Mouse (Mus musculus): ENCODE measurements around the gene Nup107.
"Not testable (repeated sequence)": the region's sequence is repeated elsewhere in the genome, so short reads cannot be mapped to it uniquely, and the experiment has no call there.

Gene Nup107

GRCm38 (mm10) chr10:117762281-117762830 lies 30.1 kb downstream of the Nup107 start:
- no peak for DNase-seq

DNA sequence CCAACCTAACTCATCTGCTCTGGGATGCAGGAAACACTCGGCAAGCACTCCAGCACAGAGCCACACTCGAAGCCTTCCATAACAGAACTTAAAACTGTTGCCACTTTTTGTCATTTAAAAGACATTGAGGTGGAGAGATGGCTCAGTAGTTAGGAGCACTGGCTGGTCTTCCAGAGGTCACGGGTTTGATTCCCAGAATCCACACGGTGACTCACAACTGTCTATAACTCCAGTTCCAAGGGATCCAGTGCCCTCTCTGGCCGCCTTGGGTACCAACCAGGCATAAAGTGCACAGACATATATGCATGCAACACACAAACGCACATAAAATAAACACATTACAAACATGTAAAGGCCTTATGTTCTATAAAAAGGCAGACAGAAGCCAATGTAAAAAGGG lies 31.0 kb downstream of the Nup107 start:
- no peak for DNase-seq

DNA sequence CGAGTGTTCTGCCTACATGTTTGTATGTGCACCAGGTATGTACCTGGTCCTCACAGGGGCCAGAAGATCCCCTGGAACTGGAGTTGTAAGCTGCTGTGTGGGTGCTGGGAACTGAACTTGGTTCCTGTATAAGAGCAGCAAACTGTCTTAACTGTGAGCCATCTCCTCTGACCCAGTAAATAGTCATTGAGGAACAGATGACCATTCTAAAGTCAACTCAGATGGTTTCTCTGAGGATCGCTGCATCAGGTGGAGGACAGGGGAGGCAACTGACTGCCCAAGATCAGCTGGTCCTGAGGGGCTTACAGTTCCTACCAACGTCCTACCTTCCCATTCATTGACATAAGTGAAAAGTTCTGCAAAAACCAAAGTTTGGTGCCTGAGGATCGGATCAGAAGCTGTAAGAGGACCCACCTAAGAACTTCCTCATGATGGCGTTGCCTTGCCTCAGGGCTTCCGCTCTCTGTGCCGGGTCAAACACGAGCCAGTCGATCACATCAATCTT lies 31.6 kb downstream of the Nup107 start:
- no peak for DNase-seq

DNA sequence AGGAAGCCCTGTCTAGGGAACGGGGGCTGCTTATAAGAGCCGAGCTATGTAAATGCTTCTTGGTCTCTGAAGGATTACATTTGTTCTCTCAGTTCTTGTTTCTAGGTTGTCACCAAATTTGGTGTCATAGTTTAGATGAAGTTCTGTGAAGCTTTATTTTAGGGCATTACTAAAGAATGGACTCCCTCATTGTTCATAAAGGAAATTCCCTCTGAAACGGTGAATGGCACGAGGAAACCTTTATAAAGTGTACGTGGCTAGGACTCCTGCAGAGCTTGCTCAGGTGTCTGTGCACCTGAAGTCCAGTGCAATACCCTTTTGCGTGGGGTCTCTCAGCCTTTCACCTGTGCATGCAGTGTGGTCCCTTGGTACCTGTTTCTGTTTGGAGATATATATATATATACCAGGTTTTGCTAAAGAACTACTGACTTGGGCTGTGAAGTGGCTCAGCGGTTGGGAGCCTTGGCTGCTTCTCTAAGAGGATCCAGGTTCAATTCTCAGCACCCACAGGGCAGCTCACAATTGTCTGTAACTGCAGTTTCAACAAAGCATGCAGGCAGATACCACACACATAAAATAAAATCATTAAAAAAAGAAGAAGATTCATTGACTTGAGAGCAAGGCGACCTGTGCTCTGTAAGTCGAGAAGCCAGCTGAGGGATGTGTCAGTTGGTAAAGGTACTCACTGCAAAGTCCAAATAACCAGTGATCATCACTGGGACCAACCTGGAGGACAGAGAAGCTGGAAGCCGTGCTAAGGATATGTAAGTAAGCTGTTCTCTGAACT lies 32.5 kb downstream of the Nup107 start:
- no peak for DNase-seq

DNA sequence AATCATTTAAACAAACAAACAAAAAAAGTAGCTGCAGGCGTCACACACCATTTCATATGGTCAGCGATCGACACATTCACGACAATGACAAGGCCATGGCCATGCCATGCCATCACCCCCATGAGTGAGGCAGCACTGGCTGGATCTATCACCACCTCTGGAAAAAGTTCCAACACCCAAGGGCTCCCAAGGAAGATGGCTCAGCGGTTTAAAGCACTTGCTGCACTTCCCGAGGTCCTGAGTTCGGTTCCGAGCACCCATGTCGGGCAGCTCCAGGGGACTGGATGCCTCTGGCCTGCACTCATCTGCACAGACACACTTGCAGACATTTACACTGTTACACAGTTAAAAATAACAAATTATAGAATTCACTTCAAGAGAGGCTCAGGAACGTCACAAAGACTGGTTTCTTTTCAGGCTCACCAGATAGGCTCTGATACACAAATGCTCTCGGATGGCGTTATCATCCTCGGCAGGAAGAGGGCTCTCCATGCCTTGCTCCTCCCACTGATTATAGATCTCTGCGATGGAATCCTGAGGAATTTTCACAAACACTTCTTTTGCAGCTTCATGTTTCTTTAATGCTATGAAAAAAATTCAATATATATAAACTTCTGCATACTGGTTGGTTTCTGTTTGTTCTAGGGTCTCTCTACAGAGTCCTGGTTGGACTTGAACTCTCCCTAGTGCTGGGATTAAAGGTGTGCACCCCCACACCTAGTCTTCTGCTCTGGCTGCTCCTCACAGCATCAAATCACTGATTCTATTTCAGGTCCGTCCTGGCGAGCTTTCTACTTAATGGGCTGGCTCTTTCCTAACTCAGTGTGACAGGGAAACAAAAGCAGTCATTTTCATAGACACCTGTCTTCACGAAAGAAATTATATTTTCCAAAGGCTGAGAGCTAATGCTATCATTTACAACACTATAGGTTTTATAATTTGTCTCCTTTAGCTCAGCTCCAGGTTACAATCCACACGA lies 33.5 kb downstream of the Nup107 start:
- DNase-seq, result no peak

DNA sequence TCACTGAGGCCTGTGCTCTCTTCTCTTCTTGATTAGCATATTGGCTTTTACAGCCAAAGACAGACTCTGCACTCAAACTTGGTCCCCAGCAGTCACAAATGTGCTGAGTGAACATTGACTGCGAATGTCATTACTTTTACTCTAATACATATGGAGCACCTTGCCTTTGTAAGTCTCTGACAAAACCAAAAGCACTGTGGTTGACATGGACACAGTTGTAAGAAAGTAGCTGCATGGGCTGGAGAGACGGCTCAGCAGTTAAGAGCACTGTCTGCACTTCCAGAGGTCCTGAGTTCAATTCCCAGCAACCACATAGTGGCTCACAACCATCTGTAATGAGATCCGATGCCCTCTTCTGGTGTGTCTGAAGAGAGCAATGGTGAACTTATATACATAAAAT lies 34.2 kb downstream of the Nup107 start:
- DNase-seq, result not testable (repeated sequence)

- DNase-seq, result no peak
Observed at GRCm38 (mm10) chr10:117757796-117758342, 34.6 kb downstream of the Nup107 start.

GRCm38 (mm10) chr10:117757259-117757658 lies 35.2 kb downstream of the Nup107 start:
- no peak for DNase-seq

- DNase-seq, result no peak
Observed at GRCm38 (mm10) chr10:117756784-117757183, 35.7 kb downstream of the Nup107 start.

DNA sequence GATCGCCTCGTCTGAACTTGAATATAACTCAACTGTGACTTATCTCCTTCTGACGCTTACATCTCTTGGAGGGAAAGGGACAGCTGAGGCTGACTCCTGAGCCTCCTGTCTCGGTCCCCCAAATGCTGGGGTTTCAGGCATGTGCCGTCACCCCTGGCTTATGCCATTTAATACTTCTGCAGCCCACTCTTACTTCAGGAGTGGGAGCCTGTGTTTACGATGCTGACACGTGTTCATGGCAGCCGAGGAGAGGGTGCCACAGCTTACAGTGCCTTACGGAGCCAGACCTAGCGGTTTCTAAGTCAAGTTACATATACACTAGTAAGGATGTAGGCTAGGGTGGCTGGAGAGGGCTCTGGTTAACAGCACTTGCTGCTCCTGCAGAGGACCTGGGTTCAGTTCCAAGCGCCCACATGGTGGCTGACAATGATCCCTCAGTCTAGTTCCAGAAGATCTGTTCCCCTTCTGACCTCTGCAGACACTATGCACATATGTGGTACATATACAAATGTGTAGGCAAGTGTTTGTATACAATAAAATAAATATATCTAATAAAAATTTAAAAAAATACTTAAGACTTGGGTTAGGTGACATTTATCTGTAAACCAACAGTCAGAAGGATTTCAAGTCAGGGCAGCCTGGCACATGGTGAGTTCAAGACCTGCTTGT lies 36.6 kb downstream of the Nup107 start:
- no peak for DNase-seq

DNA sequence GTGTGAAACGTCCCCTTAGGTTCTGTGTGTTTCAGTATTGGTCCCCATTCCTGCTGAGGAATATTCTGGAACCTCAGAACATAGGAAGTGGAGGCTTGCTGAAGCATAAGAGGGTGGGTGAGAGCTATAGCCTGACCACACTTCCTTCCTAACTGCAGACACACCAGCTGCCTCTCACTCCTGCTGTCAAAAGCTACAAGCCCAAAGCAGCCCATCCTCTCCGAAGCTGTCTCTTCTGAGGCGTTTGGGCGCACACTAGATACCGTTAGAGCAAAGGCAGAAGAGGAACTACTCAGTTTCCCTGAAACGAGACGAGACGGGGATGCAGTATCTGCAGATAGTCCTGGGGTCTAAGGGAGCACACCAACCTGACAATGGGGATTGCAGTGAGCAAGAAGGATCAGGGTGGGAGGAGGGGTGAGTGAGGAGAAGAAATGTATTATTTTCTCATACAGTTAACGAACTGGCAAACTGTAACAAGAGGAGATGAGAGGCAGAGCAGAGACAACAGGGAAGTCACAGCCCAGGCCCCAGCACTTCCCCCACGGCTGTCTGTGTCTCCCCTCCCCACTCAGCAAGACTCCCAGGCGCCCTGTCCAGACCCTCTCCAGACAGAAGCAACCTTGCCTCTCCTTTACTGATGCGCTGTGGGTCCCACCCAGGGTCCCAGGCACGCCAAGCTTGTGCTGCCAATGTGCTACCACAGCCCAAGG lies 37.3 kb downstream of the Nup107 start:
- DNase-seq, result no peak

DNA sequence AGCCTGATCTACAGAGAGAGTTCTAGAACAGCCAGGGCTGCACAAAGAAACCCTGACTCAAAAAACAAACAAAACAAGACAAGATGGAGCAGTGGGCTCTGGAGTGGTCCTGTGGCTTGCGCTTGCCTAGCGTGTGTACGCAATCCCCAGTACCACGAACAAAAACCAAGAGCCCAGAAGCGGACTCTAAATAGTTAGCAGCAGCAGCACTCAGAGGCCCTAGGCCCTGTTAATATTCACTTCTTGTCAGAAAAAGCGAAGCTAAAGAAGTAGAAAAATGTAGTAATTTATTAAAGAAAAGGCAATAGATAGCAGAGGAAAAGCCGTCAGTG lies 37.9 kb downstream of the Nup107 start:
- no peak for DNase-seq

DNA sequence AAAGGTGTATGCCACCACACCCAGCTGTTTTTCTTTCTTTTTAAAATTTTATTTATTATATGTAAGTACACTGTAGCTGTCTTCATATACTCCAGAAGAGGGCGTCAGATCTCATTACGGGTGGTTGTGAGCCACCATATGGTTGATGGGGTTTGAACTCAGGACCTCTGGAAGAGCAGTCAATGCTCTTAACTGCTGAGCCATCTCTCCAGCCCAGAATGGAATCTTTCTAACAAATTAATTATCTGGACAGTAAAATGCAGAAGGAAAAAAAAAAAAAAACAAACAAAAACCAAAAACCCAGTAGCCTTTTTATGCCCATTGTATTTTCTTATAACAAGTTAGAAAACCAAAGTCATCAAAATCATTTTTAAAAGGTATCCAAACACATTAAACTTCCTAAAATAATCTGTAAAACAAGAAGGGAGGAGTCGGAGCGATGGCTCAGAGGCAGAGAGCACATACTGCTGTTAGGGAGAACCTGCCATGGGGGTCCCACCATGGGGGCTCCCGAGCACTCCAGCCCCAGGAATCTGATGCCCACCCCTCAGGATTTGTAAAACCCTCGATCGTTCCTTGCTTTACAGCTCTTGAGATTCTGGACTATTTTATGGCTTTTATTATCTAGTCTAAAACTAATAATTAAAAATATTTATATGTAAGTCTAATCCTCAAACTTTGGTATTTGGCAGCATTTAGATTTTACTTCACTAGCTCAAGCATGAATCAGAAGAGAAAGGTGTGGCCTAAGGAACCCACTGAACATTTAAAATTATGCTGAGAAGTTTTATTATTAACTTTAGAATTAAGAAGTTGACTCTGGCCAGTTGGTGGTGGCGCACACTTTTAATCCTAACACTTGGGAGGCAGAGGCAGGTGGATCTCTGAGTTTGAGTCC lies 38.5 kb downstream of the Nup107 start:
- DNase-seq, result no peak

GRCm38 (mm10) chr10:117752851-117753647 lies 39.5 kb downstream of the Nup107 start:
- no peak for DNase-seq

DNA sequence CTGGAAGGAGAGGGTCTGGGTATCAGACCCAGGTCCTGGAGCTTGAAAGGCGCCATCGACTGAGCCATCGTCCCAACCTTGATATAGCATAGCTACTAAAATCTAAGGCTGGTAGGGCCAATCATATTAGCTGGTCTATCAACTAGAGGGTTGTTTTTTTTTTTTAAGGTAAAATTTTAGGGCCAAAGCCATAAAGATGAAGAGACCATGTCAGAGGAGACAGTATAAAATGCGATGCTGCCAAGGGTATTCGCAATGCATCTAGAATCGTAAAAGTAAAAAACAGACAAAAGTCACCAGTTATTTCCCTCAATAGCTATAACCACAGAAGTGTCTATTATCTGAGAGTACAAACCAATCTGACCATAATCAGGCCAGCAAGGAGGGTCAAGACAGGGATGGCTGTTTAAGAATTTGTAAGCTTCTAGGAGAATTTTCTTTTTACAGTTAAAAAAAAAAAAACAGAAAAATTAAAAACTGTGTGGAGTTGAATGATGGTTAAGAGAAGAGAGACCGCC lies 40.1 kb downstream of the Nup107 start:
- no peak for DNase-seq

DNA sequence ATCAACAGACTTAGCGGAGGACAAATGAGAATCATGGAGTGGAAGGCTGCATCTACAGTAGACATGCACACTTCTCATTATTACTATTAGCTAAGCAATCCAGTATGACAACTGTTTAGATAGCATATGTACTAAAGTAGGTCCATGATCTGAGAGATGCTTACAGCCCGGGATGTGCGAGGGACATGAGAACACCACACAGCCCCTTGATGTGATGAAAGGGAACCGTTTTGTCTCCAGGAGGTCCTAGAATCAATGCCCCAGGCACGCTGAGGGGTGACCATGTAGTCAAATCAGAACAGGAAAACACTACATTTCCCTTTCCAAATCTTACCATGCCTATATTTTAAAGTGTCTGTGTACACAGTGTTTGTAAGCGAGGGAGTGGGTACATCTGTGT lies 40.8 kb downstream of the Nup107 start:
- no peak for DNase-seq

- no peak for DNase-seq
Observed at GRCm38 (mm10) chr10:117751282-117751610, 41.3 kb downstream of the Nup107 start.

DNA sequence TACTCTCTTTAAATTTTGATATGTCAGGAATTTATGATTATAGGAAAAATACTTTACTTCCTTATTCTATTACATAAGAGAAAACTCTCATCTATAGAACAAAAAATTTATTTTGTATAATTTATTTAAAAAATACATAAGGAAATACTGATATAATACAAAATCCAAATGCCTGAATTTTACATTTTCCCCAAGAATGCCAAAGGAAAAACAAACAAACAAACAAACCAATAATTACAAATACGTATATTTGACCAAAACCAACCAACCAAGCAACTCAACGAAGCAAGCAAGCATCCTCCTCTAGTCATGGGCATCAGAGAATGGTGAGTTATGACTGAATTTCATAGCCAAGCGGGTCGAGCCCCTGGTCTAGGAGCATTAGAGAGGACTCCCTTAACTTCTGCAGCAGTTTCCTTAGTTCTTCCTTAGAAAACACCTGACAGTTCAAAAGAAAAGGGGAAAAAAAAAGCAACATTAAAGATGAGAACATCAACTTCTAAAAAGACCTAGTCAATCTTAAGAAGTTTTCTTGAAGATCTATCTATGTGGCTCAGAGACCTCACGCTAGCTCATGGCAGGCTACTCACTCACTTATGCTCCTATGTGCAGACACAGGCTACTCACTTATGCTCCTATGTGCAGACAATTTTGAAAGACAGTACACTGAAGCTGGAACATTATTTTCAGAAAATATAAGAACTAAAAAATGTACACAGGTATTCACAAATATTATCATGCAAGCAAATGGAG lies 41.8 kb downstream of the Nup107 start:
- DNase-seq, result no peak

GRCm38 (mm10) chr10:117749787-117750343 lies 42.6 kb downstream of the Nup107 start:
- no peak for DNase-seq
